Mouse (Mus musculus): Measurements from ENCODE around the gene Olfr541. TPM values are rescaled to one million over a fixed set of nuclear protein-coding genes. Genes with fewer than 3 reads are reported as not detected.
"Not testable (repeated sequence)": the region's sequence is repeated elsewhere in the genome, so short reads cannot be mapped to it uniquely, and the experiment has no call there.

Gene Olfr541
- total RNA-seq (2021) = not detected
- long read RNA-seq, experiment 1 = 0 reads
- long read RNA-seq, experiment 2 = 0 reads

DNA sequence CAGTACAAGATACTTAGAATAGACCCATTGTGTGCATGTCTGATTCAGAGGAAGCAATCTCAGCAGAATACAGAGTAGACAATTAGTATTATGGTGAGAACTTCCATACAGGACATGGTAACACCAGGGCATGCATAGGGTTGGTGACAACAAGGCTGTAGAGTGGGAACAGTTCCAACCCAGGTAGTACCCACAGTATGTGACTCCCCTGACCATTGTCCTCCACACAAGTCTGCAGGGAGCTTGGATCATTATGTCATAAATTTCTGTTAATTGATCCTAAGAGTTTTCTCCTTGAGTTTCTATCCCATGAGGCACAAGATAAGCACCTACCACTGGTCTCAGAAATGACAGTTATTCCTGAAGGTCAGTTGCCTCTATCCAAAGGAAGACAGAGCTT, at the start of gene Olfr541:
Gene Olfr541 (plus strand): TSS at position 301 of the 400 bp plus-strand sequence.
- DNase-seq = no peak

DNA sequence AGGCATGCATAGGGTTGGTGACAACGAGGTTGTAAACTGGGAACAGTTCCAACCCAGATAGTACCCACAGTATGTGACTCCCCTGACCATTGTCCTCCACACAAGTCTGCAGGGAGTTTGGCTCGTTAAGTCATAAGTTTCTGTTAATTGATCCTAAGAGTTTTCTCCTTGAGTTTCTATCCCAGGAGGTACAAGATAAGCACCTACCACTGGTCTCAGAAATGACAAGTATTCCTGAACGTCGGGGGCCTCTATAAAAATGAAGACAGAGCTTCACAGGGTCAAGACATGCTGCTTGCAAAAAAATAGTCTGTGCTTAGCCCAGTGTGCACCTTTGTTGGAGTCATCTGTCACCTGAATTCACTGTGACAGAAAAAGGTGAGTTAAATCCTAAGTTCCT, 37.4 kb upstream of the Olfr541 start, which contains the start of gene Olfr539:
Gene Olfr539 (plus strand): TSS at position 301 of the 400 bp plus-strand sequence.
- DNase-seq = no peak

DNA sequence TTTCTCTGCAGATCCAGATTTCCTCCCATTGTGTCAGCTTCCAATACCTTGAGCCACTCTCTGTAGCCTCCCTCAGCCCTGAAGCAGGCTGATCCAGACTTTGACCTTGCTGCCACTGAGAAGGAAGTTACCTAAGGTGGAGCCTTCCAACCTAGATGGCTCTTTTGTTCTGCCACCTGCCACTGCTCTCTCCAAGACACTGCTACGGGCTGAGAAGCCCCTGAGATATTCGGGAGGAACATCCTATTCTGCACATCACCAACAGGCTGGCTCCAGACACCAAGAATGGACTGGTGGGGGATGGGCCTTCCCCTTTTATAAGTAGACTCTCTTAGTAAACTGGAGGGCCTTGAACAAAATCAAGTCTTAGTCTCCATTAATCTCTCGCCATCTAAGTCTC, 26.4 kb upstream of the Olfr541 start:
- DNase-seq = not testable (repeated sequence)

DNA sequence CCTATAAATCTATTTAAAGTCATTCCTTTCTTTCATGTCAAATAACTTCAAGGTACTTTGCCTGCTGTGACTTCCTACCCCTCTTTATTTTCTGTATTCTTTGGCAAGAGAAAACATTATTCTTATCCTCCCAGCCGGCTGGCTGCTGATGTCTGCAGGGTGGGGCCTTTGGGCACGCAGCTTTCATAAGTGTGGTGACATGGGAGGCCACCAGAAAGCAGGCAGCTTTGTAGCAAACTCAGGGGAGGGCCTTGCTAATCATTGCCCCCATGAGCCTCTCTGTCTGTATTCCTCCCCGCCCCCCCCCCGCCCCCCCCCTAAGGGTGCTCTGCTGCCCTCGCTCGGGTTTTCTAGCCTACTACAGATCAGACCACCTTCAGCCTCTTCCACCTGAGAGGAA, 21.2 kb upstream of the Olfr541 start:
- DNase-seq = no peak

DNA sequence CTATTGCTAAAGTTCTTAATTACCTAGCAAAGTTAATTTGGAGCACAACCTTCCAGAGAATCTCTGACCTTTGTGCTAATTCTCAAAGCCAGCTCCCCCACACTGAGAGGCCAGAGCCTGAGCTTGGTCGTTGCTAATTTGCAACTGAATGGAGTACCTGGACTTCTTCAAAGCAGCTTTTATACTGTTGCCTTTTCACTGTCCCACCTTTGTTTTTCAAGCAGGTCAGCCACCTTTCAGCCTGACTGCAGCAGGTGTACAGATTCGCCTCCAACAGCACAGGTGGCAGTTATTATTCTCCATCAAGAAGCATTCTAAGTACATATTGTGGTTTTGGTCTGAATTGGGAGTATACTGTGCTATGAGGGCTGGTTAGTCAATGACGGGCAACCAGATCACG, 17.5 kb upstream of the Olfr541 start:
- DNase-seq = not testable (repeated sequence)

DNA sequence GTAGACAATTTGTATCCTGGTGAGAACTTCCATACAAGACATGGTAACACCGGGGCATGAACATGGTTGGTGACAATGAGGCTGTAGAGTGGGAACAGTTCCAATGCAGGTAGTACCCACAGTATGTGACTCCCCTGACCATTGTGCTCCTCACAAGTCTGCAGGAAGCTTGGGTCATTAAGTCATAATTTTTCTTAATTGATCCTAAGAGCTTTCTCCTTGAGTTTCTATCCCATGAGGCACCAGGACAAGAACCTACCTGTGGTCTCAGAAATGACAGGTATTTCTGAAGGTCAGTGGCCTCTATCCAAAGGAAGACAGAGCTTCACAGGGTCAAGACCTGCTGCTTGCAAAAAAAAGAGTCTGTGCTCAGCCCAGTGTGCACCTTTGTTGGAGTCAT, 15.4 kb upstream of the Olfr541 start, which contains the start of gene Olfr45:
Gene Olfr45 (plus strand): TSS at position 301 of the 400 bp plus-strand sequence.
- no peak for DNase-seq

DNA sequence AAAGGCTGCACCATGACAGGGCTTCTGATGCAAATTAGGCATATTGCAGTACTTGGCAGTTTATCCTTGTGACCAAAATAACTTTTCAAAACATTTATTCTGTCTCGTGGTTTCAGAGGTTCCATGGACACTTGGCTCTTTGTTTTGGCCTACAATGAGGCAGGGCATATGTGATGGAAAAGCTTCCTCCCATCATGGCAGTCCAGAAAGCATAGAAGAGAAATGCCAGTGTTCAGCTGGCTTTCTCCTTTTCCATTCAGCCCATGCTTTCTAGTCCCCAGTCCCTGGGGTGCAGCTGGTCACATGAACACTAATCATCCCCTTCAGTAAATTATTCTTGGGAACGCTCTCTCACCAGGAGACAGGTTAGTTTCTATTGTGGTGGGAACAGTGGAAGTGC, 9.3 kb downstream of the Olfr541 start:
- DNase-seq = no peak

DNA sequence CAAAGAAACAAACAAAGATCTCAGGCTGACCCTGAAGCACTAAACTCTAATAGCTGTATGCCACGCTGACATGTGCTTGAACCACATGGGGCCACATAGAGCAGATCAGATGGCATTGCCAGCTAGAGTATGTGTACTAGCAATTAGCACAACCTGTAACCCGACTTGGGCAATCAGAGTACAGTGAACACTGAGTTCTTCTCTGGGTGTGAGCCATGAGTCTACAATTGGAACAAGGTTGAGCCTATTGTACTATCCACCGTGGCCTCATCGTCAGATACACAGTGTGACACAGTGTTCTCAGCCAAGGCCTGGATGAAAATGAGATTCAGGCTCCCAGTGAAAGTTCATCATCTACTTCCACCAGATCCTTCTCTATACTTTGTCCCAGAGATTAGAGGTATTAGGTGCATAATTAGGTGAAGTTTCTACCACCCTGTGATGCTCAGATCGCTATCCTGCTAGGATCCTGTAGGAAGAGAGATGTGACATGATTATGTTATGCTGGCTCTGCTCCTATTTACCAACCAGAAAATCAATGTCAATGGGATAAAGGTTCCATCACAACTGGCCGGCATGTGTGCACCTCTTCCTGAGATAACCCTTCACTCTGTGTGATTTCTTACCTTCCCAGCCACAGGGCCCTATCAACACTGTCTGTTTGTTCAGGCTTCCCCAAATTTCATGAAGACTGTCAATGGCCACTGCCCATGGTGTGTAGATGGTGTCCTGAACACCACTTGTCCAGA, 10.6 kb downstream of the Olfr541 start:
- DNase-seq = no peak

DNA sequence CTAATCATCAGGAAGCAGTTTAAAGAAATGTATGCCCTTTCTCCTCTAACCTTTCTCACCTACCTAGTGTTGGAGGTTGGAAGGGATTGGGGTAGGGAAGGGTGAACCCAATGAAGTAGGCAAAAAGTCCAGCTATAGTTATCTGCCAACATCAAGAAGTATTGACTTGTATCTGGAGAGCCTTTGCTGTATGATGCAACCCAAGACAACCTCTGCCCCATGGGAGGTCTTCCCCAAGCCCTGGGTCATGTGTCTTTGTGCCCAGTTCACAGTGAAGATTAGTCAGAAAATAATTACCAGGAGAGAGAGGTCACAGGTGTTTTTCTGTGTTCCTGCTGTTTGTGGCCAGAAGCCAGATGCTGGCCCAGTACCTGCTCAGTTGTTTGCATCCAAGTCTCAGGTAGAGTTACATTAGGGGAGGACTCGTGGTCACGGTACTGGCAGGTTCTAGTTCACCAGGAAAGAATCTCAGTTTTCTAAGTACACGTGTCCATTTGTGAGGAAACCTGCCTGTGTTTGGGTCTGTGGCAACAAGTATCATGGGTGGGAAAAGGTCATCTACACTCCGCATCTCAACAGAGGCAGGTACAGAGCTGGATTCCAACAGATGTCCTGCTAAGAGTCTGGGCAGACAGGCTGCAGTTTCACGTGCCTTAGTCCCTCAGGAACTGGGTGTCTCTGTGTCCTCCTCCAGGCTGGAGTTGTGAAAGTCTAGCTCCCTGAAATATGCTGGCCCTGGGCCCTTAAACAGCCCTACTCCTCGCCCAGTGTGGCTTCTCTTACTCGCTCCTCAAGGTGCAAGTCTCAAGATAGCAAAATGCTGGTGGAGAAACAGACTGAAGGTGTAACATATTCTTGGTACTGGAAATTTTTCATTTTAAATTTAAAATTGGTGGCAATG, 20.3 kb downstream of the Olfr541 start:
- DNase-seq = peak; percentile 58

GRCm38 (mm10) chr7:140721095-140721494, 24.0 kb downstream of the Olfr541 start:
- no peak for DNase-seq

- no peak for DNase-seq
Observed at GRCm38 (mm10) chr7:140725558-140725957, 28.5 kb downstream of the Olfr541 start.

DNA sequence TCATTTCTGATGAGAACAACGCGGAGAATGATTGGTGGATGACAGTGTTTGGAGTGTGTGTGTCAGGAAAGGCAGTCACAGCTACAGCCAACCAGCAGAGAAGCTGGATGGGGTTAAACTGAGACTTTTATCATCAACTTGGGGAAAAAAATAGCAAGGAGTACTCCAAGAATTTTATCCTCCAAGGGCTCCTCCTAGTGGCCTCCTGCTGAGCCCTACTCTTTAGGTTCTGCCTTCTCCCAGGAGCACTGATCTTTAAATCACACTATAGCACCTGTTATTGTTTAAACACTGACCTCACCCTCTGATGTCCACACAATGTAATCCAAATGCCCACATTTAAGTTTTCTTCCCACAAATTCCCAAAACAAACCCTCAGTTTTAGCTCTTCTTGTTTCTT, 36.1 kb downstream of the Olfr541 start:
- DNase-seq = no peak

- DNase-seq = no peak
Observed at GRCm38 (mm10) chr7:140747402-140747801, 50.3 kb downstream of the Olfr541 start.

GRCm38 (mm10) chr7:140748116-140748826, 51.2 kb downstream of the Olfr541 start:
- no peak for DNase-seq

DNA sequence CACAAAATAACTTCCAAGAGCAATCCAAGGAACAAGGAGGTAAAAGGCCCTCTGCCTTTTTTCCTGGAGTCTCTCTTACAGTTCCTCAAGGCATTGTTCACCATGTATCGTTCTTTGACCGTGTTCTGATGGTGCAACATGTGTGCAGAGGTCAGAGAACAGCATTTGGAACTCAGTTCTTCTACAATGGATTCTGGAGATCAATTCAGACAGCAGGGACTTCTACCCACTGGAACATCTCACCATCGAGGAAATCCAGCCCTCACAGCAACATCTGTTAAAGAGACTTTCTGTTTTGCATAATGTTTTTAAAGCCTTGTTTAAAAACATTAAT, 51.7 kb downstream of the Olfr541 start:
- no peak for DNase-seq

- no peak for DNase-seq
Observed at GRCm38 (mm10) chr7:140754556-140754955, 57.5 kb downstream of the Olfr541 start.

Other genes starting within 250 kb of the Olfr541 start
- not detected for gene Olfr533, start 233.9 kb upstream of the Olfr541 start, total RNA-seq (2021)
- gene Olfr535, start 213.1 kb upstream of the Olfr541 start, total RNA-seq (2021) = not detected
- gene Olfr536, start 189.9 kb upstream of the Olfr541 start, total RNA-seq (2021) = not detected
- gene Olfr538, start 129.4 kb upstream of the Olfr541 start, total RNA-seq (2021) = not detected
- not detected for gene Olfr46, start 96.0 kb upstream of the Olfr541 start, total RNA-seq (2021)
- not detected for gene Olfr61, start 68.3 kb upstream of the Olfr541 start, total RNA-seq (2021)
- gene Olfr53, start 50.8 kb upstream of the Olfr541 start, total RNA-seq (2021) = not detected
- not detected for gene Olfr539, start 37.3 kb upstream of the Olfr541 start, total RNA-seq (2021)
- not detected for gene Olfr45, start 15.3 kb upstream of the Olfr541 start, total RNA-seq (2021)
- gene Cyp2e1, start 66.5 kb downstream of the Olfr541 start, total RNA-seq (2021) = 100 to 1,000 TPM; 231 to 556 TPM
- gene Syce1, start 90.6 kb downstream of the Olfr541 start, total RNA-seq (2021) = not detected
- 1 to 10 TPM; 2.3 to 2.6 TPM for gene Zfp941, start 124.9 kb downstream of the Olfr541 start, total RNA-seq (2021)
- gene Urah, start 137.8 kb downstream of the Olfr541 start, total RNA-seq (2021) = 10 to 100 TPM; 14.7 to 35.6 TPM
- gene Scgb1c1, start 148.3 kb downstream of the Olfr541 start, total RNA-seq (2021) = under 1 TPM; 0.76 to 0.90 TPM
- gene Odf3, start 150.5 kb downstream of the Olfr541 start, total RNA-seq (2021) = under 1 TPM in 1 of 2 experiments, not detected in 1; 0.24 TPM
- under 1 TPM in 1 of 2 experiments, not detected in 1; 0.39 TPM for gene Gm45785, start 159.1 kb downstream of the Olfr541 start, total RNA-seq (2021)
- gene Ric8a, start 159.7 kb downstream of the Olfr541 start, total RNA-seq (2021) = 10 to 100 TPM; 43.5 to 58.0 TPM
- 10 to 100 TPM; 29.1 to 33.5 TPM for gene Bet1l, start 160.3 kb downstream of the Olfr541 start, total RNA-seq (2021)
- 100 to 1,000 TPM; 106 to 112 TPM for gene Psmd13, start 184.7 kb downstream of the Olfr541 start, total RNA-seq (2021)
- 10 to 100 TPM; 67.6 to 70.9 TPM for gene Sirt3, start 185.0 kb downstream of the Olfr541 start, total RNA-seq (2021)
- 1,000 to 10,000 TPM; 2,860 to 2,972 TPM for gene Cox8b, start 203.2 kb downstream of the Olfr541 start, total RNA-seq (2021)
- gene Nlrp6, start 223.6 kb downstream of the Olfr541 start, total RNA-seq (2021) = 1 to 10 TPM; 4.9 to 7.9 TPM
- 10 to 100 TPM; 31.6 to 37.2 TPM for gene Pgghg, start 244.1 kb downstream of the Olfr541 start, total RNA-seq (2021)

All from adrenal gland, postnatal 10 days (tissue).